Mouse (Mus musculus): Measurements from ENCODE around the gene Clec4n.
"Not testable (repeated sequence)": the region's sequence is repeated elsewhere in the genome, so short reads cannot be mapped to it uniquely, and the experiment has no call there.

Clec4n gene

GRCm38 (mm10) chr6:123229644-123230043, at the start of gene Clec4n:
TSS of gene Clec4n (plus strand) at chr6:123229843.
- DNase-seq (ENCODE audit: low spot score), result no peak

GRCm38 (mm10) chr6:123184862-123185261, 44.8 kb upstream of the Clec4n start:
- DNase-seq (ENCODE audit: low spot score), result not testable (repeated sequence)

- DNase-seq (ENCODE audit: low spot score), result no peak
Measured at GRCm38 (mm10) chr6:123207187-123208076, 22.2 kb upstream of the Clec4n start.

GRCm38 (mm10) chr6:123208077-123208439, 21.6 kb upstream of the Clec4n start:
- DNase-seq (ENCODE audit: low spot score), result not testable (repeated sequence)

- DNase-seq (ENCODE audit: low spot score), result no peak
Measured at GRCm38 (mm10) chr6:123211726-123212125, 17.9 kb upstream of the Clec4n start.

- no peak for DNase-seq (ENCODE audit: low spot score)
Measured at GRCm38 (mm10) chr6:123227519-123228166, 2.0 kb upstream of the Clec4n start.

GRCm38 (mm10) chr6:123231149-123231548, 1.5 kb downstream of the Clec4n start:
- DNase-seq (ENCODE audit: low spot score), result no peak

- DNase-seq (ENCODE audit: low spot score), result no peak
Measured at GRCm38 (mm10) chr6:123237582-123237981, 7.9 kb downstream of the Clec4n start.

- DNase-seq (ENCODE audit: low spot score), result no peak
Measured at GRCm38 (mm10) chr6:123244201-123244600, 14.6 kb downstream of the Clec4n start.

- not testable (repeated sequence) for DNase-seq (ENCODE audit: low spot score)
Measured at GRCm38 (mm10) chr6:123248862-123249261, 19.2 kb downstream of the Clec4n start.

GRCm38 (mm10) chr6:123252735-123253134, 23.1 kb downstream of the Clec4n start:
- no peak for DNase-seq (ENCODE audit: low spot score)

- no peak for DNase-seq (ENCODE audit: low spot score)
Measured at GRCm38 (mm10) chr6:123258946-123259345, 29.3 kb downstream of the Clec4n start.

GRCm38 (mm10) chr6:123259889-123260603, 30.4 kb downstream of the Clec4n start:
- no peak for DNase-seq (ENCODE audit: low spot score)

GRCm38 (mm10) chr6:123260868-123261267, 31.2 kb downstream of the Clec4n start:
- DNase-seq (ENCODE audit: low spot score), result no peak

- DNase-seq (ENCODE audit: low spot score), result no peak
Measured at GRCm38 (mm10) chr6:123261555-123262161, 32.0 kb downstream of the Clec4n start, which contains the start of gene Clec4d. TSS of gene Clec4d (plus strand) at chr6:123262111.

GRCm38 (mm10) chr6:123264194-123264593, 34.6 kb downstream of the Clec4n start:
- DNase-seq (ENCODE audit: low spot score), result no peak

- no peak for DNase-seq (ENCODE audit: low spot score)
Measured at GRCm38 (mm10) chr6:123265809-123266208, 36.2 kb downstream of the Clec4n start.

GRCm38 (mm10) chr6:123266945-123267344, 37.3 kb downstream of the Clec4n start:
- no peak for DNase-seq (ENCODE audit: low spot score)

- DNase-seq (ENCODE audit: low spot score), result peak; percentile 6
Measured at GRCm38 (mm10) chr6:123279443-123279842, 49.8 kb downstream of the Clec4n start.

GRCm38 (mm10) chr6:123286311-123286710, 56.7 kb downstream of the Clec4n start:
- no peak for DNase-seq (ENCODE audit: low spot score)

GRCm38 (mm10) chr6:123288931-123289330, 59.3 kb downstream of the Clec4n start:
- DNase-seq (ENCODE audit: low spot score), result no peak

- no peak for DNase-seq (ENCODE audit: low spot score)
Measured at GRCm38 (mm10) chr6:123289753-123290152, 60.1 kb downstream of the Clec4n start, which contains the start of gene Clec4e. TSS of gene Clec4e (minus strand) at chr6:123289870.
